Mouse (Mus musculus): ENCODE data around the gene Abcg1. TPM values are rescaled to one million over a fixed set of nuclear protein-coding genes. Genes with fewer than 3 reads are reported as not detected.

Abcg1 gene
- polyA plus RNA-seq, 1 experiment from 2014 or later = 8.6 TPM

GRCm38 (mm10) chr17:31138398-31138797, 80.9 kb downstream of the Abcg1 start:
- Histone ChIP-seq H3K27me3 (no peaks in the 10 kb centered on the region), H3K9me3 (no peaks in the 10 kb centered on the region), H3K27ac (no peak overlapping the region), H3K36me3 (no peaks in the 10 kb centered on the region), H3K4me2 (no peak overlapping the region), H3K4me3 (no peak overlapping the region), H3K9ac (no peak overlapping the region), H3K4me1 (no peaks in the 10 kb centered on the region)
- WGBS = 12% methylated on average over 5 of the region's 5 CpGs
- ATAC-seq (ENCODE audit: insufficient number of reproducible peaks, low FRiP score, low TSS enrichment, low read depth) = no peak

- Histone ChIP-seq H3K27me3 (no peaks in the 10 kb centered on the region), H3K4me3 (no peak overlapping the region), H3K4me2 (no peak overlapping the region), H3K9ac (no peak overlapping the region), H3K27ac (no peak overlapping the region), H3K36me3 (no peaks in the 10 kb centered on the region), H3K4me1 (no peaks in the 10 kb centered on the region), H3K9me3 (no peaks in the 10 kb centered on the region)
- ATAC-seq (ENCODE audit: insufficient number of reproducible peaks, low FRiP score, low TSS enrichment, low read depth) = no peak
- 85% methylated on average over 7 of the region's 7 CpGs for WGBS
Observed at GRCm38 (mm10) chr17:31142116-31142515, 84.6 kb downstream of the Abcg1 start.

GRCm38 (mm10) chr17:31144040-31145037, 86.9 kb downstream of the Abcg1 start, which contains the start of gene Tff2:
Tff2 (minus strand) TSS chr17:31144282.
- H3K36me3 ChIP-seq = no peaks in the 10 kb centered on the region
- H3K27me3 ChIP-seq = no peaks in the 10 kb centered on the region
- WGBS = 64% methylated on average over 15 of the region's 15 CpGs
- no peaks in the 10 kb centered on the region for H3K9me3 ChIP-seq
- H3K4me1 ChIP-seq = no peaks in the 10 kb centered on the region
- no peak for ATAC-seq (ENCODE audit: insufficient number of reproducible peaks, low FRiP score, low TSS enrichment, low read depth)
- no peak within 1 kb of the TSS for H3K9ac ChIP-seq
- no peak within 1 kb of the TSS for H3K27ac ChIP-seq
- no peak within 1 kb of the TSS for H3K4me2 ChIP-seq
- H3K4me3 ChIP-seq = no peak within 1 kb of the TSS

GRCm38 (mm10) chr17:31145998-31146397, 88.5 kb downstream of the Abcg1 start:
- ATAC-seq (ENCODE audit: insufficient number of reproducible peaks, low FRiP score, low TSS enrichment, low read depth) = no peak
- no peak overlapping the region for H3K9ac ChIP-seq

GRCm38 (mm10) chr17:31152512-31152911, 95.0 kb downstream of the Abcg1 start:
- no peak overlapping the region for H3K4me3 ChIP-seq
- WGBS = 51% methylated on average over 5 of the region's 5 CpGs
- no peaks in the 10 kb centered on the region for H3K36me3 ChIP-seq
- no peaks in the 10 kb centered on the region for H3K4me1 ChIP-seq
- ATAC-seq (ENCODE audit: insufficient number of reproducible peaks, low FRiP score, low TSS enrichment, low read depth) = no peak
- no peak overlapping the region for H3K27ac ChIP-seq
- no peaks in the 10 kb centered on the region for H3K9me3 ChIP-seq
- H3K27me3 ChIP-seq = no peaks in the 10 kb centered on the region
- no peak overlapping the region for H3K9ac ChIP-seq
- H3K4me2 ChIP-seq = no peak overlapping the region

More at GRCm38 (mm10) chr17:31145998-31146397, 88.5 kb downstream of the Abcg1 start:
- H3K27me3 ChIP-seq = no peaks in the 10 kb centered on the region
- H3K27ac ChIP-seq = no peak overlapping the region
- 73% methylated on average over 9 of the region's 9 CpGs for WGBS
- H3K4me2 ChIP-seq = no peak overlapping the region
- H3K4me1 ChIP-seq = no peaks in the 10 kb centered on the region
- H3K4me3 ChIP-seq = no peak overlapping the region
- H3K9me3 ChIP-seq = no peaks in the 10 kb centered on the region
- no peaks in the 10 kb centered on the region for H3K36me3 ChIP-seq

GRCm38 (mm10) chr17:31152966-31153499, 95.6 kb downstream of the Abcg1 start:
- Histone ChIP-seq H3K9me3 (no peaks in the 10 kb centered on the region), H3K27ac (no peak overlapping the region), H3K4me3 (no peak overlapping the region), H3K36me3 (no peaks in the 10 kb centered on the region), H3K27me3 (no peaks in the 10 kb centered on the region), H3K4me2 (no peak overlapping the region), H3K4me1 (no peaks in the 10 kb centered on the region), H3K9ac (no peak overlapping the region)
- no peak for ATAC-seq (ENCODE audit: insufficient number of reproducible peaks, low FRiP score, low TSS enrichment, low read depth)
- WGBS = 80% methylated on average over 9 of the region's 9 CpGs

GRCm38 (mm10) chr17:31153785-31154184, 96.3 kb downstream of the Abcg1 start:
- 65% methylated on average over 8 of the region's 8 CpGs for WGBS
- Histone ChIP-seq H3K27me3 (no peaks in the 10 kb centered on the region), H3K4me1 (0 out of 2 replicates have a peak, but pooled peaks cover 4% of the 10 kb centered on the region)

GRCm38 (mm10) chr17:31157921-31158320, 100.4 kb downstream of the Abcg1 start:
- WGBS = 79% methylated on average over 6 of the region's 6 CpGs

More at GRCm38 (mm10) chr17:31153785-31154184, 96.3 kb downstream of the Abcg1 start:
- H3K4me3 ChIP-seq = no peak overlapping the region
- H3K36me3 ChIP-seq = no peaks in the 10 kb centered on the region
- no peak overlapping the region for H3K9ac ChIP-seq
- no peaks in the 10 kb centered on the region for H3K9me3 ChIP-seq
- no peak for ATAC-seq (ENCODE audit: insufficient number of reproducible peaks, low FRiP score, low TSS enrichment, low read depth)
- no peak overlapping the region for H3K27ac ChIP-seq
- no peak overlapping the region for H3K4me2 ChIP-seq

GRCm38 (mm10) chr17:31160291-31160690, 102.8 kb downstream of the Abcg1 start:
- H3K9me3 ChIP-seq = no peaks in the 10 kb centered on the region
- H3K4me3 ChIP-seq = no peak overlapping the region
- H3K4me2 ChIP-seq = no peak overlapping the region
- H3K27ac ChIP-seq = no peak overlapping the region
- ATAC-seq (ENCODE audit: insufficient number of reproducible peaks, low FRiP score, low TSS enrichment, low read depth) = no peak
- 76% methylated on average over 4 of the region's 4 CpGs for WGBS
- H3K36me3 ChIP-seq = no peaks in the 10 kb centered on the region
- H3K4me1 ChIP-seq = 0 out of 2 replicates have a peak, but pooled peaks cover 4% of the 10 kb centered on the region
- no peak overlapping the region for H3K9ac ChIP-seq
- no peaks in the 10 kb centered on the region for H3K27me3 ChIP-seq

More at GRCm38 (mm10) chr17:31157921-31158320, 100.4 kb downstream of the Abcg1 start:
- no peaks in the 10 kb centered on the region for H3K27me3 ChIP-seq
- no peak for ATAC-seq (ENCODE audit: insufficient number of reproducible peaks, low FRiP score, low TSS enrichment, low read depth)
- no peak overlapping the region for H3K27ac ChIP-seq
- no peaks in the 10 kb centered on the region for H3K9me3 ChIP-seq
- H3K36me3 ChIP-seq = no peaks in the 10 kb centered on the region
- H3K4me2 ChIP-seq = no peak overlapping the region
- no peak overlapping the region for H3K4me3 ChIP-seq
- no peak overlapping the region for H3K9ac ChIP-seq
- H3K4me1 ChIP-seq = 0 out of 2 replicates have a peak, but pooled peaks cover 4% of the 10 kb centered on the region

- H3K4me3 ChIP-seq = no peak overlapping the region
- no peak overlapping the region for H3K9ac ChIP-seq
- H3K36me3 ChIP-seq = no peaks in the 10 kb centered on the region
- H3K4me2 ChIP-seq = no peak overlapping the region
- H3K9me3 ChIP-seq = no peaks in the 10 kb centered on the region
- H3K27me3 ChIP-seq = no peaks in the 10 kb centered on the region
- no peak overlapping the region for H3K27ac ChIP-seq
- no peak for ATAC-seq (ENCODE audit: insufficient number of reproducible peaks, low FRiP score, low TSS enrichment, low read depth)
- 87% methylated on average over 12 of the region's 12 CpGs for WGBS
- H3K4me1 ChIP-seq = 0 out of 2 replicates have a peak, but pooled peaks cover 4% of the 10 kb centered on the region
Observed at GRCm38 (mm10) chr17:31162607-31163006, 105.1 kb downstream of the Abcg1 start.

GRCm38 (mm10) chr17:31163821-31164220, 106.3 kb downstream of the Abcg1 start:
- Histone ChIP-seq H3K4me1 (no peaks in the 10 kb centered on the region), H3K27ac (no peak overlapping the region), H3K9ac (no peak overlapping the region), H3K36me3 (no peaks in the 10 kb centered on the region), H3K4me3 (no peak overlapping the region), H3K9me3 (no peaks in the 10 kb centered on the region), H3K27me3 (no peaks in the 10 kb centered on the region), H3K4me2 (no peak overlapping the region)
- no peak for ATAC-seq (ENCODE audit: insufficient number of reproducible peaks, low FRiP score, low TSS enrichment, low read depth)
- 87% methylated on average over 2 of the region's 2 CpGs for WGBS

- H3K9me3 ChIP-seq = no peaks in the 10 kb centered on the region
- ATAC-seq (ENCODE audit: insufficient number of reproducible peaks, low FRiP score, low TSS enrichment, low read depth) = no peak
- no peaks in the 10 kb centered on the region for H3K36me3 ChIP-seq
- no peak within 1 kb of the TSS for H3K4me3 ChIP-seq
- no peak within 1 kb of the TSS for H3K9ac ChIP-seq
- WGBS = 80% methylated on average over 6 of the region's 6 CpGs
- H3K4me2 ChIP-seq = no peak within 1 kb of the TSS
- no peak within 1 kb of the TSS for H3K27ac ChIP-seq
- H3K27me3 ChIP-seq = no peaks in the 10 kb centered on the region
- H3K4me1 ChIP-seq = no peaks in the 10 kb centered on the region
Observed at GRCm38 (mm10) chr17:31165127-31165526, 107.7 kb downstream of the Abcg1 start, which contains the start of gene Tff1. Tff1 (minus strand) TSS chr17:31165277.
